Mouse (Mus musculus): ENCODE data around the gene Fignl1. TPM values are rescaled to one million over a fixed set of nuclear protein-coding genes. Genes with fewer than 3 reads are reported as not detected.

The Fignl1 gene
- total RNA-seq, 2 experiments from 2014 or later, result 8.9 to 12.1 TPM

GRCm38 (mm10) chr11:11766105-11766504, 42.7 kb downstream of the Fignl1 start:
- no peak for DNase-seq

- DNase-seq, result no peak
Measured at GRCm38 (mm10) chr11:11765414-11765813, 43.3 kb downstream of the Fignl1 start.

- no peak for DNase-seq
Measured at GRCm38 (mm10) chr11:11763211-11763666, 45.5 kb downstream of the Fignl1 start.

- DNase-seq, result no peak
Measured at GRCm38 (mm10) chr11:11758883-11759282, 49.9 kb downstream of the Fignl1 start.

GRCm38 (mm10) chr11:11758121-11758520, 50.6 kb downstream of the Fignl1 start:
- DNase-seq, result no peak

- DNase-seq, result no peak
Measured at GRCm38 (mm10) chr11:11752859-11753258, 55.9 kb downstream of the Fignl1 start.

GRCm38 (mm10) chr11:11751091-11751490, 57.7 kb downstream of the Fignl1 start:
- no peak for DNase-seq

GRCm38 (mm10) chr11:11744222-11744621, 64.5 kb downstream of the Fignl1 start:
- DNase-seq, result no peak

GRCm38 (mm10) chr11:11742626-11743025, 66.1 kb downstream of the Fignl1 start:
- DNase-seq, result peak; percentile 39

GRCm38 (mm10) chr11:11741574-11741973, 67.2 kb downstream of the Fignl1 start:
- DNase-seq, result no peak

- no peak for DNase-seq
Measured at GRCm38 (mm10) chr11:11740603-11741002, 68.2 kb downstream of the Fignl1 start.

GRCm38 (mm10) chr11:11739054-11739453, 69.7 kb downstream of the Fignl1 start:
- DNase-seq, result no peak

GRCm38 (mm10) chr11:11737562-11737961, 71.2 kb downstream of the Fignl1 start:
- DNase-seq, result no peak

Other genes with a start within 250 kb of the Fignl1 start
- not detected for gene 4930512M02Rik, start 181.1 kb downstream of the Fignl1 start, total RNA-seq (2021)
- 1 to 10 TPM; 9.3 to 9.9 TPM for gene Ikzf1, start 124.0 kb downstream of the Fignl1 start, total RNA-seq (2021)
- gene Ddc, start 89.2 kb upstream of the Fignl1 start, total RNA-seq (2021), result 10 to 100 TPM; 72.6 to 85.6 TPM
- gene Grb10, start 229.7 kb upstream of the Fignl1 start, total RNA-seq (2021), result 100 to 1,000 TPM; 185 to 186 TPM

Data from adrenal gland, postnatal 10 days (tissue).